Mouse (Mus musculus) ES-E14 (cell line): ENCODE data around the gene Wfdc6b.
"Not testable (repeated sequence)": the region's sequence is repeated elsewhere in the genome, so short reads cannot be mapped to it uniquely, and the experiment has no call there.

ENCODE experiments used
- CHD2 ChIP-seq: IDR thresholded peaks from 2 replicates; pipeline ENCODE4 v1.6.1; 2014; ENCODE audit warnings: mild to moderate bottlenecking, low read depth, low read length, inconsistent platforms
- MAFK ChIP-seq: IDR thresholded peaks from 2 replicates; pipeline ENCODE4 v1.6.1; 2014; ENCODE audit warnings: mild to moderate bottlenecking, low read depth, low read length, inconsistent platforms; ENCODE audit not compliant: insufficient read depth
- ZC3H11A ChIP-seq: IDR thresholded peaks from 2 replicates; pipeline ENCODE4 v1.6.1; 2012; ENCODE audit warnings: low read depth, mild to moderate bottlenecking, inconsistent platforms, low read length, borderline replicate concordance
- ZNF384 ChIP-seq: IDR thresholded peaks from 2 replicates; pipeline ENCODE4 v1.6.1; 2012; ENCODE audit warnings: low read depth, low read length, inconsistent platforms

GRCm38 (mm10) chr2:164613471-164613870, at the start of gene Wfdc6b, which contains the start of gene Wfdc8:
- TF ChIP-seq ZNF384, CHD2, MAFK, ZC3H11A: not testable (repeated sequence)
